Mouse (Mus musculus) effector memory CD4-positive, alpha-beta T cell, adult 5 months (primary cell): Measurements from ENCODE around the gene Fau. TPM values are rescaled to one million over a fixed set of nuclear protein-coding genes. Genes with fewer than 3 reads are reported as not detected.

ENCODE experiments used
- polyA plus RNA-seq: library from polyadenylated mRNA; unstranded; fragments of 100-300 nt; shearing (Covaris generic); gene quantifications from one replicate; pipeline ENCODE4 v1.2.1, GENCODE M21; 2017

Gene Fau
- 985 TPM for polyA plus RNA-seq

DNA sequence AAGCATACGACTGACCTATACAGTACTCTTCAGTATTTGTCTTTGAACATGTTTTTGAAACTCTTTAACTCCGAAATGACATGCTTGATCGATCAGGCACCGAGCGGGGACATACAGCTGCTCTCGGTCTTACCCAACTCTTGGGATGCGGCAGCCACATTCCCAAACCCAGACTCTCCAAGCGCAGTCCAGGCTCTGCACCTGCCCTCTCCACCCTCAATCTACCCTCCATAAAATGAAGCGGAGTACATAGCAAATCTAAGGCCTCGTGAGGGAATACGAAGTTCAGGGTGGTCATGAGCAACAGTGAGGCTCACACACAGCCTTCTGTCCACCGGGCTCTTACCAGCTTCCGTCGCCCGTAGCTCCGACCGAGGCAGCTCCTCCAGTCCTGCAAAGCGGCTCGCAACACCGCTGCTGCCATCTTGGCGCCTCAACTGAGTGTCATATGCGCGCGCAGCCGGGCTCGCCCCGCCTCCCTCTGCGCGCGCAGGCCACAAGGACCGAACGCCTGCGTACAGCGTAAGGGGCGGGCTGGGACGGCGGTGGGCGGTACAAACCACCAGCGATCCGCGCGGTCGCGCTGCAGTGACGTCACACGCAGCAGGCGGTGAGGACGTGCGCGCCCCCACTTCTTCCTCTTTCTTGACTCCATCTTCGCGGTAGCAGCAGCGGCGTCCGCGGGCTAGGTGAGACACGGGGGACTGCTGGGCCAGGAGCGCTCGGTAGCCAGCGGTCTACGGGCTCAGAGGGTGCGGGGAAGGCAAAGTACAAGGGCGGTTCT is at the start of gene Fau, which contains the start of gene Mrpl49:
Gene Fau (plus strand): TSS at position 532 of the 784 bp plus-strand sequence.
Gene Mrpl49 (minus strand): TSS at position 473 of the 784 bp plus-strand sequence.

DNA sequence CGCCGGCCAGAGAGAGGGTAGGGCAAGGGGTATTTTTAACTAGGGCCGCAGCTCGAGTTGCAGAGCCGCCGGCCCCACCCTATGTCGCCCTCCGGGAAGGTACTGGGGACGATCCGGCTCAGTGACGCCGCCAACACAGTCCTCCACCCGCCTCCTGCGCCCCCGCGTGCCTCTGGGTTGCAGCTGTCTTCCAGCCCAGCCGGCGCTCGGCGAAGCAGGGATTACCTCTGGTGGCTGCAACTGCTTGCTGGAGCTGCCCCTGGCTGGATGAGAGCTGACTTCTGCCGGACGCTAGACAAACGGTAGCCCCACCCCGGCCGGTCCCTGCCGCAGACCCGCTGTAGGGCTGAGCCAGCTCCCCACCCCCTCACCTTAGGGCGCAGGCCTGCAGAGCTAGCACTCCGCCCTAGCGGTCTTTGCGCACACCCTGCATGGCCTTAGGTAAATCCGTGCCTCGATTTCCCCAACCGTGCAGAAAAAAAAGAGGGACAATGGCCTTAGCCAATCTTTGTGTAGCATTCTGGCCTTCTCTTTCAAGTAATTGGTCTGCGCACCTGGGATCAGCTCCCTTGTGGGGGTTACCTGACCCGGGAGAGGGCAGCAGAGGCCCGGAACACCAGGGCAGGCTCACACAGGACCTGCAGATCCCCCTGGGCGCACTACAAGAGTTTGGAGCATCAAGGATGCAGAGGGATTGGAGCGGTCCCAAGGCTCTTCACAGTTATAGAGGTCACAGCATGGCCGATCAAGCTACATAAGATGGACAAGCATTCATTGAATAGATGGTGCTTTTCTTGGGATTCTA is 41.9 kb upstream of the Fau start, which contains the start of gene Capn1:
Gene Capn1 (minus strand): TSS at position 387 of the 805 bp plus-strand sequence.

DNA sequence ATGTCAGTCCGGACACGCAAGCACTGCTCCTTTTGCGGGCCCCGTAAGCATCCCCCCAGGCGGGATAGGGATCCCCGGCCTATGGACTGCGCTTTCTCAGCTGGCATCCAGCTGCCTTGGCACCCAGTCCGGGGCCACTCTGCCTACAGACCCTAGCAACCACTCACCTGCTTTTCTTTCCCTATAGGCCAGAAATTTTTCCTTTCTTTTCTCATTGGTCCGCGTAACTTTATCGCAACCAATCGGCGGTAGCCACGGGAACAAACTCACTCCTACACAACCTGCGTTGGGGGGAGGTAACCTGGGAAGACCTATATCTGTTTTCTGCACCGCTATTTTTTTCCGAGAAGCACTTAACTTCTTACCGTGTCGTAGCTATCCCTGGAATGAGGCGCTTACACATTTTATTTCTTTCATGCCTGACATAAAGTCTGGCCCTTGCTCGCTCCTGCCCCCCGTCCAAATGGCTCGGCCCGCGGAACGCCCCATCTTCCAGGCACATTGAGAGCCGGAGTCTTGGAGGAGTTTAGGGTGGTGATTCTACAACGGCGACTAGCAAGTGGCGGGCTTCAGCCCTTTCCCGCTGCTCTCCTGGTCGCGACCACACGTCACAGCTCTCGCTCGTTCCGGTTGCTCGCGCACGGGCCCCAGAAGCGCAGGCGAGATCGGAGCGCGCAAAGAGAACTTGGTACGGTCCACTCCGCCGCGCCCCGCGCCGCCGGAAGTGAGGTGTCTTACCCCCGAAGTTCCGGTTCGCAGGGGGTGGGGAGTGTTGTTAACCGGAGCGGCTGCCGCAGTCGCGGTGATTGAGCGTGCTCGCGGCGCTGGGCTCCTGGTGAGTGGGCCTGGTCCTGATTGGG is 11.1 kb upstream of the Fau start, which contains the start of gene Syvn1:
Gene Syvn1 (plus strand): TSS at position 283 of the 860 bp plus-strand sequence.

DNA sequence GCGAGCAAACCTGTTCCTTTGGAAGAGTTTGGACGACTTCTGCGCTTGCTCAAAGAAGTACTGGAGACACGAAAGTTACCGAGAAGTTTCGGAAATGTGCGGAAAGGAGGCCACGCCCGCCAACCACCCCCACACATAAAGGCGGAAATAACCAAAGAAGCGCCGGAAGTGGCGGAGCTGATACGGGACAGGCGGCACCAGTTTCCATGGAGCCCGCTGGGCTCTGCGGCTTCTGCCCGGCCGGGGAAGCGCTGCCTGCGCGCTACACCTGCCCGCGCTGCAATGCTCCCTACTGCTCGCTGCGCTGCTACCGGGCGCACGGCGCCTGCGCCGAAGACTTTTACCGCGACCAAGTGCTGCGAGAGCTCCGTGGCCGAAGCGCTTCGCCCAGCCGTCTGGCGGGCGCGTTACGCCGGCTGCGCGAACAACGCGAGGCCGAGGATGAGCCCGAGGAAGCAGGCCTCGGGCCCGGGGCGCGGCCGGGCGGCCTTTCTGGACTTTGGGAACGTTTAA is 3.4 kb downstream of the Fau start, which contains the start of gene Znhit2:
Gene Znhit2 (plus strand): TSS at position 172 of the 513 bp plus-strand sequence.

DNA sequence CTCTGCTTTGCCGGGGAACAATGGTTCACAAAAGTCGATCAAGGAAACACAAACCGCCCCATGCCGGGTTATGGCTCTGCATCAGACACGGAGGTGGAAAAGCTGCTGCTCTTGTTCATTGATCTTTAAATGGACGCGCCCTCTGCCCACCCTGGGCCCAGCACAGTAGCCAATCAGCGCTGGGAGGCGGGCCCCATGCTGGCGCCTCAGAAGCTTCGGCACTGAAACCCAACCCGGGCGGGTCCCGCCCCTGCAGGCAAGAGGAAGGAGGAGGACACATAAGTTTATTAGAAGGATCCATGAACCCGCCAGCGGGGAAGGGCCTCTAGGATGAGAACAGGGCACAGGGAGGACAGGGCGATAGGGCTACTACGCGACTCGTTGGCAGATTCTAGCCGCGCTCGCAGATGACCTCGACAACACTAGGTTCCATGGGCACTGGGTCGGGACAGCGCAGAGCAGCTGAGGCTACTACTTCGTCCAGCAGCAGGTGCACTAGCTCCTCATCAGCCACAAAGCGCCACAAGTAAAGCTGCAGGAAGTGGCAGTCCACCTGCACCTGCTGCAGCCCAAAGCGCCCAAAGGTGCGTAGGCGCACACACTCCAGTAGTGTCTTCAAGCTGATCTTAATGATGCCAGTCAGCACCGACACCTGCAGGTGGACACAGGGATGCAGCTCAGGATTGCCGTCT is 10.2 kb downstream of the Fau start, which contains the start of gene Tm7sf2:
Gene Tm7sf2 (minus strand): TSS at position 650 of the 692 bp plus-strand sequence.

DNA sequence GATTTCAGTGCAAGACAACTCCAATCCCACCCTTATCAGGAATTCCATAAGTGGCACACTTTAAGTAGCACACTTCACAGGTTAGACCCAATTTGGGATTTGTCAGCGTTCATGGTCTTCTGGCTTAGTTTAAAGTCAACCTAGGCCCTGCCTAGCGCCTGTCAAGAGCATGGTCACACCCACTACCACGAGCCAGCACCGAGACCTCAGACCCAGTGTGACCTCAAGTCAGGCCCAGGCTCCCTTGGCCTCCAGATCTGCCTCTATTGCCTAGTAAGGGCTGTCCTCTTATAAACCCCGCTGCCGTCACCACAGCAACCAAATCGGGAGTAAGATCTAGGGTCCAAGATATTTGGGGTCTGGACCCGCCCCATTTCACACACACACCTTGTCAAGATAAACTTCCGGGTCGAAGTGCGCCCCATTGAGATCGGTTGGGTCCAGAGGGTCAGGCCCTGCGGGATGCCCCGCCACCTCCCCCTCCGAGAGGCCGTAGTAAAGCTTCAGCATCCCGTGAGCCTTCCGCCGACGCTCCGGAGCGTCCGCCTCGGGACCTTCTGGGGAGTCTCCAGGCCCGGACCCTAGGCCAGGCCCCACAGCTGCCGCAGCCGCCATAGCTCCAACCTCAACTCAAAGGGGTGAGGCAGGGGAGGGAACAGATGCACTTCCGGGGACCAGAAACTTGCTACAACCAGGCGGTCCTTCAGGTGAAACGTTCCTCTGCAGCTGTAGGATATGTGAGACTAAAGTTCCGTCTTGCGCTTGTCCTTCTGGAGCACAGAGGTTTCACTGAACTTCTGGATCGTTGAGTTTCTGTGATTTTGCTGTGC is 19.1 kb downstream of the Fau start, which contains the start of gene Vps51:
Gene Vps51 (minus strand): TSS at position 668 of the 830 bp plus-strand sequence.

DNA sequence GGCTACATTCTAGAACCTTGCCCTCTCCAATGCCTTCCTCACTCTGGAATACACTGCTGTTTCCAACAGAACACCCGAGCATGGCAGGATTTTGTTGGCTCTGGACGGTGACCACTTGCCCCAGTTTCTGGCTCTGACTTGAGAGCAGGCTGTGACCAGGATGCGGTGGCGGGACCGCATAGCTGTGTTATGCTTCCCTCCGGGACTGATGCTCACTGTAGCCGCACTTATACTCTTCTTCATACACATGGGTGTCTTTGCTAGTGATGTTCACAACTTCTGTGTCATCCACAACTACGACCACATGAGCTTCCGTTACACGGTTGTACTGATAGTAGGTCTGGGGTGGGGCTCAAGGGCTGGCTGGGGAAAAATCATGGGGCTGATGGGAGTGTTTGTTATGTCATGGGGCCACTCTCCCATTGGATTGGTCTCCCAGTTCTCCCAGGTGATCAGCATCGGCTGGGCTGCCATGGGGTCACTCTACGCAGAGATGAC is 22.4 kb downstream of the Fau start, which contains the start of gene Tmem262:
Gene Tmem262 (plus strand): TSS at position 51 of the 498 bp plus-strand sequence.

DNA sequence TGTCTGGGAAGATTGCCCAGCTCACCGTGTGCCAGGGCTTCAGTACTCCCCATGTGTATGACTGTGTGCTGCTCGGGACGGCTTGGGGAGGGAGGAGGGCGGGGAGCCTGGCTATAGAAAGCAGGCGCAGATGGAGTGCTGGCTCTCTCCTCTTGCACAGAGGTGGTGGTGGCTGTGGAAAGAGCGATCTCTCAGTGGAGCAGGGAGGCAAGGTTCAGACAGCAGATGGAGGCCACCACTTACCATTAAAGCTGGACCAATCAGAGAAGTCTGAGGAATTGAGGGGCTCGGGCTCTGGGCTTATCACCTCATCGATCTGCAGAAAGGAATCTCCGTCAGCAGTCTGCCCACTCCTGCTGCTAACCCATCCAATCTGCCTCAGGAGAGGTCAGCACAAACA is 24.5 kb downstream of the Fau start, which contains the start of gene Gm28374:
Gene Gm28374 (minus strand): TSS at position 101 of the 400 bp plus-strand sequence.

DNA sequence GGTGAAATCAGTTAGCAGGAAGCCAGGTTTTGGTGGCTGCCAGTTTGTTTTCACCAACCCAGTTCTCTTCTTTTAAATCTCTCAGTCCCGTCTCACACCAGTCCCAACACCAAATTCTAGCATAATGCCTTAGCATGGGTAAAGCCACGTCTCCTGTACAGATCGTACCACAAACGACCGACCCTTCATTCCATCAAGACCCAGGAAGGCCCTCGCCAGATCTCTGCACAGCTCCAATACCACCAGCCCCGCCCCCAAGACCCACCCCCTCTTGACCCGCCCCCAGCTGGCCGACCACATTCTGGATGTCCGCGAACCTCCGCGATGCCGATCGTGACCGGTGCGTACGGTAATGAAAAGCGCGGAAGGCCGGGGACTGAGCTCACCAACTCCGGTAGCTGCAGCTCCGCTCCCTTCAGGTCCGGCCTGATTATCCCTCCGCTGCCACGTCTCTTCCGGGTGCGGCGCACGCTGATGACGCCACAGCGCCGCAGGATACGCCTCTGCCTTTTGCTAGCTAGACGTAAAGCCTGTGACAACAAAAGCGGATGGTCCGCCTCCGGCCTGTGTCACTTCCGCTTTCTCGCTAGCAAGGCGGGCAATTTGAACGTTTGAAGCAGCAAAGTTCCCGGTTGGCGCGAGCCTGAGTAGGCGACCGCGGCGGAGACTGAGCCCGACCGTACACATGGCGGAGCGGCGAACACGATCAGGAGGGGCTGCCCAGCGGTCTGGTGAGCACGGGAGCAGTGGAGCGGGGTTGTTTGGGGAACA is 27.0 kb downstream of the Fau start, which contains the start of the genes Zfpl1 and Cdca5:
Gene Zfpl1 (minus strand): TSS at position 479 of the 771 bp plus-strand sequence.
Gene Cdca5 (plus strand): TSS at position 506 of the 771 bp plus-strand sequence.

DNA sequence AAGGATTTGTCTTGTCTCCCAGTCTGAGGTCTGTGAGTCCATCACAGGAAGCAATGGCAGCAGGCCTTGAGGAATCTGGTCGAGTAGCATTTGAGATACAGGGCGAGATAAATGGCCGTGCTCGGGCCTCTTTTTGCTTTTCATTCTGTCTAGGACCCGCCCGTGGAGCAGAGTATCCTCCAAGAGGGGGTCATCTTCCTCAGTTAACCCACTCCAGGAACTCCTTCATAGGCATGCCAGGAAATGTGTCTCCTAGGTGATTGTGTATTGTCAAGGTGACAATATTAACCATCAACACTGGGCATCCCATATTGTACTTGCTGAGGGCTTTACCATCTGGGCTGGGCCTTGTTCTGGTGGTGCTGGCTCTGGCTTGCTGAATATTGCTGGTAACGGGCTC is 36.5 kb downstream of the Fau start, which contains the start of gene AC131692.1:
Gene AC131692.1 (plus strand): TSS at position 301 of the 400 bp plus-strand sequence.

DNA sequence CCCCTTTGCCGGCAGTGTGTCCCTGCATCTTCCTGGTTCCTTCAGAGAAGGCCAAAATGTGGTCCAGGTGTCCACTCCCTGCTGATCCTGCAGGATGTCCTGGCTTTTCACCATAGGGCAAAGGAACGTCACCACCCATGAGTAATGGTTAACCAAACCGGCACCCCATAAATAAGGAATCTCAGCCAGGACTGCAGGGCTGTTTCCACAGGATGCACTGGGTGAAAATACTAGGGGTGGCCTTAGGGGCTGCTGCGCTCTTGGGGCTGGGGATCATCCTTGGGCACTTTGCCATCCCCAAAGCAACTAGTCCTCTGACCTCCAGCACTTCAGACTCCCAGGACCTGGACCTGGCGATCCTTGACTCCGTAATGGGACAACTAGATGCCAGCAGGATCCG is 47.9 kb downstream of the Fau start, which contains the start of gene Naaladl1:
Gene Naaladl1 (plus strand): TSS at position 197 of the 400 bp plus-strand sequence.

Other genes starting within 250 kb of the Fau start
- gene Frmd8, start 182.6 kb upstream of the Fau start, polyA plus RNA-seq = 104 TPM
- gene Slc25a45, start 180.0 kb upstream of the Fau start, polyA plus RNA-seq = 18.4 TPM
- 0.61 TPM for gene Tigd3, start 163.7 kb upstream of the Fau start, polyA plus RNA-seq
- gene Dpf2, start 144.8 kb upstream of the Fau start, polyA plus RNA-seq = 113 TPM
- not detected for gene Cdc42ep2, start 133.0 kb upstream of the Fau start, polyA plus RNA-seq
- 38.4 TPM for gene Pola2, start 93.6 kb upstream of the Fau start, polyA plus RNA-seq
- not detected for gene Slc22a20, start 71.7 kb upstream of the Fau start, polyA plus RNA-seq
- gene Capn1, start 41.9 kb upstream of the Fau start, polyA plus RNA-seq = 46.7 TPM
- gene Syvn1, start 11.3 kb upstream of the Fau start, polyA plus RNA-seq = 54.6 TPM
- 21.8 TPM for gene Mrpl49, start 59 bp upstream of the Fau start, polyA plus RNA-seq
- 17.6 TPM for gene Znhit2, start 3.3 kb downstream of the Fau start, polyA plus RNA-seq
- gene Tm7sf2, start 10.5 kb downstream of the Fau start, polyA plus RNA-seq = 7.2 TPM
- gene Vps51, start 19.4 kb downstream of the Fau start, polyA plus RNA-seq = 67.1 TPM
- not detected for gene Tmem262, start 22.2 kb downstream of the Fau start, polyA plus RNA-seq
- 0.60 TPM for gene Gm28374, start 24.4 kb downstream of the Fau start, polyA plus RNA-seq
- gene Zfpl1, start 27.1 kb downstream of the Fau start, polyA plus RNA-seq = 20.0 TPM
- 0.21 TPM for gene Cdca5, start 27.1 kb downstream of the Fau start, polyA plus RNA-seq
- not detected for gene AC131692.1, start 36.6 kb downstream of the Fau start, polyA plus RNA-seq
- not detected for gene Naaladl1, start 47.9 kb downstream of the Fau start, polyA plus RNA-seq
- 6.3 TPM for gene Sac3d1, start 60.8 kb downstream of the Fau start, polyA plus RNA-seq
- gene Snx15, start 70.5 kb downstream of the Fau start, polyA plus RNA-seq = 25.6 TPM
- gene Batf2, start 83.1 kb downstream of the Fau start, polyA plus RNA-seq = not detected
- 25.1 TPM for gene Arl2, start 83.7 kb downstream of the Fau start, polyA plus RNA-seq
- not detected for gene Majin, start 126.5 kb downstream of the Fau start, polyA plus RNA-seq
- not detected for gene Gpha2, start 168.5 kb downstream of the Fau start, polyA plus RNA-seq
- gene Ppp2r5b, start 178.0 kb downstream of the Fau start, polyA plus RNA-seq = 19.1 TPM
- 79.4 TPM for gene Atg2a, start 183.8 kb downstream of the Fau start, polyA plus RNA-seq
- gene Ehd1, start 218.9 kb downstream of the Fau start, polyA plus RNA-seq = 34.0 TPM
- 0.35 TPM for gene Cdc42bpg, start 248.6 kb downstream of the Fau start, polyA plus RNA-seq